Mouse (Mus musculus): Measurements from ENCODE around the gene Ttc7b.

DNA sequence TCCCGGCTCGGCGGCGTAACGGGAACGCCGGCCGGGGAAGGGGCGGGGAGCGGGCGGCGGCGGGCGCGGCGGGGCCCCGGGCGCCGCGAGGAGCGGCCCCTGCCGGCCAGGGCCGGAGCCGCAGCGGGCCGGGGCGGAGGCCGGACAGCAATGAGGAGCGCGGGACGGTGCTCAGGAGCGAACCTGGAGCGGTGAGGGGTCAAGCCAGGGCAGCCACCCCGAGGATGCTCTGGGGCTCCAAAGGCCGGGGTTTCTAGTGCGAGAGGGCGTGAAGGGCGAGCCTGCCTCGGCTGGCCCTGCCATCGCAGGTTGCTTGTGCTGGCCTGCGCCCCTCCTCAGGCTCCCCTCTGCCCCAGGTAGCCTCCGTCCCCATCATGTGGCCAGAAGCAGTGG is at the start of gene Ttc7b:
- peak; percentile 26; the same call in 1 of the 2 replicates for TF ChIP-seq CTCF (IDR thresholded peaks at IDR 0.05; ENCODE audit: low read depth, low read length)
- TF ChIP-seq GATA1 (IDR thresholded peaks at IDR 0.05; ENCODE audit: borderline replicate concordance, low read length), result no peak
